Mouse (Mus musculus): Measurements from ENCODE around the gene Gnptab.

- TF ChIP-seq CTCF (IDR thresholded peaks at IDR 0.05; ENCODE audit: control insufficient read depth, insufficient read depth, insufficient read length) (no peak), USF1 (IDR thresholded peaks at IDR 0.05; ENCODE audit: low read depth) (no peak), MYOG (IDR thresholded peaks at IDR 0.05; ENCODE audit: control insufficient read depth, extremely low read depth, insufficient read length) (no peak)
These were observed 6.5 kb upstream of the Gnptab start for GRCm38 (mm10) chr10:88372436-88372835.
